Mouse (Mus musculus) heart, postnatal 0 days (tissue): Measurements from ENCODE around the gene Clp1.

ENCODE experiments used
- CTCF ChIP-seq: IDR thresholded peaks from 2 replicates; pipeline ENCODE4 v1.5.1; 2016; ENCODE audit warnings: antibody characterized with exemption, control low read depth, low read depth
- EP300 ChIP-seq: IDR thresholded peaks from 2 replicates; pipeline ENCODE4 v1.6.1; 2016; ENCODE audit warnings: antibody characterized with exemption, low read depth

DNA sequence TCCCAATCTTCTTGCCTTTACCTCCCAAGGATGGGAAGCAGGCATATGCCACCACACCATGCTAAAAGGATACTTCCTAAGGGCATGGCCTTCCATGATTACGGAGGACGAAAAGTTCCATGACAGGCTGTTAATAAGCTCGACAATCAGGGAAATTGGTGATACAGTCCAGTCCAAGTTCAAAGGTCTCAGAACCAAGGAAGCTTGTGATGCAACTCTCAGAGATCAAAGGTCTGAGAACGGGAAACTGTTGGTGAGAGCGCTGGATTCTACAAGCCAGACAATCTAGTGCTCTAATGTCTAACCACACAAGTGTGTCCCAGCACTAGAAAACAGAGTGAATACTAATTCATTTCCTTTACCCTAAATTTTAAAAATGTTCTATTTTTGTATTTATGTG is 29.1 kb upstream of the Clp1 start:
- no peak for TF ChIP-seq CTCF
- TF ChIP-seq EP300: no peak
